Mouse (Mus musculus) adrenal gland, postnatal 14 days (tissue): Measurements from ENCODE around the gene Rabgap1. TPM values are rescaled to one million over a fixed set of nuclear protein-coding genes. Genes with fewer than 3 reads are reported as not detected.

ENCODE experiments used
- total RNA-seq: library from RNA; stranded (reverse); gene quantifications from 2 replicates; pipeline ENCODE4 v1.2.3, GENCODE M21; 2021

Rabgap1 gene
- total RNA-seq, 1 experiment from 2014 or later, result 60.4 TPM

Other genes with a start within 250 kb of the Rabgap1 start
- gene Olfr366, start 231.7 kb upstream of the Rabgap1 start, total RNA-seq, result not detected in 2 replicates
- gene Olfr368, start 116.8 kb upstream of the Rabgap1 start, total RNA-seq, result not detected in 2 replicates
- gene Pdcl, start 83.9 kb upstream of the Rabgap1 start, total RNA-seq, result 40.4 and 44.8 TPM in 2 replicates
- gene Rc3h2, start 20.4 kb upstream of the Rabgap1 start, total RNA-seq, result 41.5 and 43.7 TPM in 2 replicates
- 8.8 and 10.7 TPM in 2 replicates for gene Zbtb26, start 144 bp upstream of the Rabgap1 start, total RNA-seq
- 12.0 and 13.6 TPM in 2 replicates for gene Zbtb6, start 108 bp upstream of the Rabgap1 start, total RNA-seq
- gene Gpr21, start 73.1 kb downstream of the Rabgap1 start, total RNA-seq, result 1.1 and 1.6 TPM in 2 replicates